Mouse (Mus musculus): Measurements from ENCODE around the gene Cfi. TPM values are rescaled to one million over a fixed set of nuclear protein-coding genes. Genes with fewer than 3 reads are reported as not detected.
A peak's percentile ranks its signal among the peaks of the same experiment; 100 is the strongest.

The Cfi gene
- polyA plus RNA-seq, 1 experiment from 2014 or later: 0.73 TPM

DNA sequence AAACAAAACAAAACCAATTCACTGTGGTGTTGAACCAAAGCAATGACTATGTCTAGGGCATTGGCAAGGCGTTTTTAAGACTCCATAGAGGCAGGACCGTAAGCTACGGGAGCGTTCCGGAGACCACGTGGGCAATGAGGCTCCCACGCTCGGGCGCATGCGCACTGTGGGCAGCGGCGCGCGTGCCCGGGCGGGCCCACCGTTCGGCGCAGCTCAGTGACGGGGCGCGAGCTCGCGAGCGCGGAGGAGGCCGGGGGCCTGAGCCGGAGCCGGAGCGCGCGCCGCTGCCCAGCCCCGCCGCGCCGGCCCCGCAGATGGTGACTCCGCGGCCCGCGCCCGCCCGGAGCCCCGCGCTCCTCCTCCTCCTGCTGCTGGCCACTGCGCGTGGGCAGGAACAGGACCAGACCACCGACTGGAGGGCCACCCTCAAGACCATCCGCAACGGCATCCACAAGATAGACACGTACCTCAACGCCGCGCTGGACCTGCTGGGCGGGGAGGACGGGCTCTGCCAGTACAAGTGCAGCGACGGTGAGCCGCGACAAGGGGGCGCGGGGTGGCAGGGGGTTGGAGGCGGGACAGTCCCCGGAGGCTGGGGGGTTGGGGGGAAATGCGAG is 42.8 kb downstream of the Cfi start, which contains the start of gene Pla2g12a:
TSS of gene Pla2g12a (plus strand) at position 202 of the 617 bp plus-strand sequence.
- Histone ChIP-seq H3K27me3 (replicated peaks) (no peaks in the 10 kb centered on the region), H3K4me3 (replicated peaks) (peak within 1 kb of the TSS; percentile 55), H3K9ac (replicated peaks) (peak within 1 kb of the TSS; percentile 76), H3K4me1 (peaks cover 14% of the 10 kb centered on the region), H3K36me3 (no peaks in the 10 kb centered on the region), H3K4me2 (peak within 1 kb of the TSS; percentile 96), H3K27ac (replicated peaks) (peak within 1 kb of the TSS; percentile 85), H3K9me3 (replicated peaks) (no peaks in the 10 kb centered on the region)
- WGBS: under 1% methylated on average over 61 of the region's 66 CpGs
- ATAC-seq (ENCODE audit: low FRiP score): peak; percentile 96

GRCm38 (mm10) chr3:129879131-129879757 is 43.6 kb downstream of the Cfi start:
- Histone ChIP-seq H3K4me1 (peaks cover 14% of the 10 kb centered on the region), H3K27me3 (replicated peaks) (no peaks in the 10 kb centered on the region), H3K9me3 (replicated peaks) (no peaks in the 10 kb centered on the region), H3K27ac (replicated peaks) (peak overlapping the region; percentile 85), H3K4me2 (peak overlapping the region; percentile 96), H3K36me3 (no peaks in the 10 kb centered on the region), H3K9ac (replicated peaks) (peak overlapping the region; percentile 76), H3K4me3 (replicated peaks) (peak overlapping the region; percentile 55)
- peak; percentile 59 for ATAC-seq (ENCODE audit: low FRiP score)
- WGBS: 2% methylated on average over 24 of the region's 25 CpGs

DNA sequence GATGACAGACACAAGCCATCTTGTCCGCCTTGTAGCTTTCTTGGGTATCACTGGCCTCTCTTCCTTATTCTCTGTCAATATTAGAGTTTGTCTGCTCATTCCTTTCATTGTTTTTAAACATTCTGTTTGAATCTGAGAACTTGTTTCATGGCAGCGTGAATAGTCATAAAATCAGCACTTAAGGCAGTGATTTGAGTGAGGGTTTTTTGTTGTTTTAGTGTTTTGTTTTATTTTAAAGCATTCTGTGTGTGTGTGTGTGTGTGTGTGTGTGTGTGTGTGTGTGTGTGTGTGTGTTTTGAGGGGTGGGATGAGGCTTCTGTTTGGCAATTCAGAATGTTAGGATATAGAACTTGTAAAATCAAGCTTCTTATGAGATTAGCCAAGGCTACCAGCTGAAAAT is 44.2 kb downstream of the Cfi start:
- 0 out of 2 replicates have a peak overlapping the region, but pooled peaks have one; percentile 55 for H3K4me3 ChIP-seq (replicated peaks)
- H3K9ac ChIP-seq (replicated peaks): no peak overlapping the region
- no peaks in the 10 kb centered on the region for H3K9me3 ChIP-seq (replicated peaks)
- 71% methylated on average over 2 of the region's 2 CpGs for WGBS
- no peaks in the 10 kb centered on the region for H3K36me3 ChIP-seq
- no peaks in the 10 kb centered on the region for H3K27me3 ChIP-seq (replicated peaks)
- peak overlapping the region; percentile 96 for H3K4me2 ChIP-seq
- H3K27ac ChIP-seq (replicated peaks): no peak overlapping the region
- H3K4me1 ChIP-seq: peaks cover 14% of the 10 kb centered on the region
- no peak for ATAC-seq (ENCODE audit: low FRiP score)

DNA sequence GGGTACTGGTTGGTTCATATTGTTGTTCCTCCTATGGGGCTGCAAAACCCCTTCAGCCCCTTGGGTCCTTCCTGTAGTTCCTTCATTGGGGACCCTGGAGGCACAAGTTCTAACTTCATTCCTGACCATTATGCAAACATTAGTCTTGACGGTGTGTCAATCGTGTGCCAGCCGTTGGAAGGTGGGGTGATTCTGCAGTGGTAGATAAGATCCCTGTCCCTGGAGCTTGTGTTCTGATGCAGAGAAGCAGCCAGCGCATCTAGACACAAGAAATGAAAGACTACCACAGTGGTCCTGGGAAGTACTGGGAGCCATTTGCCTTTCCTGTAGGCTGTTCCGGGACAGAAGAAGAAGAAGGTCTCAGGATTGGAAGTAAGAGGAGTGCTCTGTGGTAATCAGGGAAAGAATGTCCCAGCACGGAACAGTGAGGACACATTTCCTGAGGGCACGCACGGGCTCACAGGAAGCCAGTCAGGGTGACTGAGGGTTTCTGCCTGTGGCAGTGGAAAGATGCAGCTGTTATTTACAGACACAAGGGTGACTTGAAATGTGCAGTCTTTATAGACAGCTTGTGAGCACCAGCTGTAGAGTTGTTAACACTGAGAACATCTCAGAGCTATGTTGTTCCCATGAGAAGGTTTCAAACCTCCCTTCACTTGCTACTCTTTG is 45.4 kb downstream of the Cfi start:
- no peaks in the 10 kb centered on the region for H3K9me3 ChIP-seq (replicated peaks)
- peaks cover 14% of the 10 kb centered on the region for H3K4me1 ChIP-seq
- 88% methylated on average over 8 of the region's 8 CpGs for WGBS
- no peak overlapping the region for H3K4me2 ChIP-seq
- H3K4me3 ChIP-seq (replicated peaks): no peak overlapping the region
- H3K27ac ChIP-seq (replicated peaks): no peak overlapping the region
- no peaks in the 10 kb centered on the region for H3K36me3 ChIP-seq
- H3K27me3 ChIP-seq (replicated peaks): no peaks in the 10 kb centered on the region
- no peak for ATAC-seq (ENCODE audit: low FRiP score)
- no peak overlapping the region for H3K9ac ChIP-seq (replicated peaks)

DNA sequence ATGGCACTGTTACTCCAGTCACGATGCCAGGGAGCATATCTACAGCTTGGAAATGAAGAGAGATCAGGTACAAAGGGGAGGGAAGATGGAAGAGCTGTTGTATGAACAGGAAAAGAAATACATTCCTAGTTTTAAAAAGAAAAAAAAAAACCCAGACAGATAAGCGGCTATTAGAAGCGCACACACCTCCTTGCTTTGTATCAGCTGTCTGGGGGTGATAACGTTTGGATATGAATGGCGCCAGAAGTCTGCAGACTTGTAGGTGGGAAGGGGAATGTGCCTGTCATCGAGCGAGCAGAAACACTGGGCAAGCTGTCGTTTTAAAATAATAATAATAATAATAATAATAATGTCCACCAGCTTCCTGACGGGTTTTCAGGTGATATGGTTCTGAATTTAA is 49.9 kb downstream of the Cfi start:
- Histone ChIP-seq H3K36me3 (peaks cover 6% of the 10 kb centered on the region), H3K4me1 (no peaks in the 10 kb centered on the region), H3K27ac (replicated peaks) (no peak overlapping the region), H3K9ac (replicated peaks) (no peak overlapping the region), H3K27me3 (replicated peaks) (no peaks in the 10 kb centered on the region), H3K4me3 (replicated peaks) (no peak overlapping the region), H3K4me2 (no peak overlapping the region), H3K9me3 (replicated peaks) (no peaks in the 10 kb centered on the region)
- no peak for ATAC-seq (ENCODE audit: low FRiP score)
- WGBS: 92% methylated on average over 9 of the region's 9 CpGs

DNA sequence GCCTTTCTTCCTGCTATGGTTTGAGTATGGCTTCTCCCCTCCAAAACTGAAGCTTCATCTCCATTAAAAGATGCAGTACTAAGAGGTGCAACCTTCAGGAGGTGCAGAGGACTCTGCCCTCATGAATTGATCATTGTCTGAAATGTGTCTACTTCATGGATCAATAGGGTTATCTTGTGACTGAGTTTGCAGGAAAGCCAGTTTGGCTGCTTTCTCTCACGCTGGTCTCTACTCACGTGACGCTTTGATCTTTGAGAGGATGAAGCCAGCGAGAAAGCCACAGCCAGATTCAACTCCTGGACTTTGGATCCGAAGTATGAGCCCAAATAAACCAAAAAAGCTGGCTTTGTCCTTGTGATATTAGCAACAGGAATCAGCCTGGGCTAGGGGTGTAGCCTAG is 50.7 kb downstream of the Cfi start:
- Histone ChIP-seq H3K4me3 (replicated peaks) (no peak overlapping the region), H3K9ac (replicated peaks) (no peak overlapping the region), H3K36me3 (peaks cover 13% of the 10 kb centered on the region), H3K27me3 (replicated peaks) (no peaks in the 10 kb centered on the region), H3K9me3 (replicated peaks) (no peaks in the 10 kb centered on the region), H3K27ac (replicated peaks) (no peak overlapping the region), H3K4me1 (no peaks in the 10 kb centered on the region), H3K4me2 (no peak overlapping the region)
- 90% methylated on average over 5 of the region's 5 CpGs for WGBS
- no peak for ATAC-seq (ENCODE audit: low FRiP score)

GRCm38 (mm10) chr3:129887779-129888517 is 52.3 kb downstream of the Cfi start:
- Histone ChIP-seq H3K4me1 (no peaks in the 10 kb centered on the region), H3K27ac (replicated peaks) (no peak overlapping the region), H3K36me3 (peaks cover 26% of the 10 kb centered on the region), H3K9ac (replicated peaks) (no peak overlapping the region), H3K4me3 (replicated peaks) (no peak overlapping the region), H3K27me3 (replicated peaks) (no peaks in the 10 kb centered on the region), H3K9me3 (replicated peaks) (no peaks in the 10 kb centered on the region), H3K4me2 (no peak overlapping the region)
- WGBS: 91% methylated on average over 13 of the region's 13 CpGs
- no peak for ATAC-seq (ENCODE audit: low FRiP score)

- Histone ChIP-seq H3K4me2 (no peak overlapping the region), H3K27me3 (replicated peaks) (no peaks in the 10 kb centered on the region), H3K9ac (replicated peaks) (no peak overlapping the region), H3K4me1 (no peaks in the 10 kb centered on the region), H3K4me3 (replicated peaks) (no peak overlapping the region), H3K9me3 (replicated peaks) (no peaks in the 10 kb centered on the region), H3K27ac (replicated peaks) (no peak overlapping the region), H3K36me3 (peaks cover 41% of the 10 kb centered on the region)
- 89% methylated on average over 5 of the region's 5 CpGs for WGBS
- no peak for ATAC-seq (ENCODE audit: low FRiP score)
Measured at GRCm38 (mm10) chr3:129892003-129892402, 56.3 kb downstream of the Cfi start.

GRCm38 (mm10) chr3:129893143-129893542 is 57.5 kb downstream of the Cfi start:
- H3K36me3 ChIP-seq: peaks cover 41% of the 10 kb centered on the region
- 93% methylated on average over 3 of the region's 3 CpGs for WGBS
- H3K4me2 ChIP-seq: no peak overlapping the region

DNA sequence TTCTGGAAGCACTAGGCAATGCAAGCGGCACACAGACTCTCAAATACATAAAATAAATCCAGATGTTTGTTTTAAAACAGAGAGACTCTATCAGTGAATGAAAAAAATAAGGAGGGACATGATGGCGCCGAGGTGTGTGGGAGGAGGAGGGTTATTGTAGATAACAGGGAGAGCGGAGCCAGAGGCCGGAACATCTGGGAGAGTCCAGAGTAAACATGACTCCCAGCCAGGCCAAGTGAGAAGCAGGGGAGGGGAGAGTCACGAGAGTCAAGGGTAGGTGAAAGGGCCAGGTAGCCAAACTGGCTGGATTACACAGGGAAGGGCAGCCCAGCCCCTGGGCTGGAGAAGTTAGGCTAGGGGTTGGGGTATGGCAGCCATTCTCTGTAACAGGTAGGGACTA is 60.9 kb downstream of the Cfi start:
- Histone ChIP-seq H3K9ac (replicated peaks) (no peak overlapping the region), H3K4me3 (replicated peaks) (no peak overlapping the region), H3K4me1 (peaks cover 8% of the 10 kb centered on the region), H3K4me2 (no peak overlapping the region), H3K27ac (replicated peaks) (no peak overlapping the region), H3K36me3 (peaks cover 28% of the 10 kb centered on the region; the same call in 1 of the 2 replicates), H3K27me3 (replicated peaks) (no peaks in the 10 kb centered on the region), H3K9me3 (replicated peaks) (no peaks in the 10 kb centered on the region)
- WGBS: 83% methylated on average over 6 of the region's 6 CpGs
- ATAC-seq (ENCODE audit: low FRiP score): no peak

More at GRCm38 (mm10) chr3:129893143-129893542, 57.5 kb downstream of the Cfi start:
- ATAC-seq (ENCODE audit: low FRiP score): no peak
- Histone ChIP-seq H3K9ac (replicated peaks) (no peak overlapping the region), H3K4me1 (no peaks in the 10 kb centered on the region), H3K27me3 (replicated peaks) (no peaks in the 10 kb centered on the region), H3K4me3 (replicated peaks) (no peak overlapping the region), H3K27ac (replicated peaks) (no peak overlapping the region), H3K9me3 (replicated peaks) (no peaks in the 10 kb centered on the region)

DNA sequence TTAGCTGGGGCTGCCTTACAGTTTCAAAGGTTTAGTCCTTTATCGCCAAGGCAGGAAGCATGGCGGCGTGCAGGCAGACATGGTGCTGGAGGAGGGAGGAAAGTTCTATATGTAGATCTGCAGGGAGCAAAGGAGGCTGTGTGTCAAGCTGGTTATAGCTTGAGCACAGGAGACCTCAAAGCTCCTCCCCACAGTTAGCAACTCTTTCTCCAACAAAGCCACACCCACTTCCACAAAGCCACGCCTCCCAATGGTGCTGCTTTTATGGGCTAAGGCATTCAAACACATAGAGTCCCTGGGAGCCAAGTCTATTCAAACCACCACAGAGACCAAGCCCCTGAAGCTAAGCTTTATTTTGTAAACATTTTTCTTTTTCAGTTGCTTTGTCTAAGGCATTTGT is 63.2 kb downstream of the Cfi start:
- ATAC-seq (ENCODE audit: low FRiP score): no peak
- 63% methylated on average over 4 of the region's 4 CpGs for WGBS
- H3K36me3 ChIP-seq: peaks cover 9% of the 10 kb centered on the region; the same call in 1 of the 2 replicates

More for the DNA sequence above, 63.2 kb downstream of the Cfi start:
- Histone ChIP-seq H3K4me1 (peaks cover 15% of the 10 kb centered on the region), H3K4me2 (no peak overlapping the region), H3K27me3 (replicated peaks) (no peaks in the 10 kb centered on the region), H3K27ac (replicated peaks) (no peak overlapping the region), H3K9me3 (replicated peaks) (no peaks in the 10 kb centered on the region), H3K4me3 (replicated peaks) (no peak overlapping the region), H3K9ac (replicated peaks) (no peak overlapping the region)

Measured in neural tube, embryonic 15.5 days (tissue).